Mouse (Mus musculus): ENCODE data around the gene Etfrf1. TPM values are rescaled to one million over a fixed set of nuclear protein-coding genes. Genes with fewer than 3 reads are reported as not detected.

Etfrf1 gene
- 100 to 1,000 TPM in 1 of 2 experiments, 10 to 100 TPM in 1; 97.2 to 107 TPM for total RNA-seq (2021)
- long read RNA-seq, experiment 1, transcript Etfrf1-207 (3 exons, 1,374 nt) = major isoform, 82 of 103 reads
- long read RNA-seq, experiment 1, partial matches to known transcripts = 4 of 103 reads
- long read RNA-seq, experiment 1, other reads (novel, unspliced or antisense) = 12 of 103 reads
- long read RNA-seq, experiment 2, transcript Etfrf1-207 (3 exons, 1,374 nt) = major isoform, 89 of 119 reads
- long read RNA-seq, experiment 2, partial matches to known transcripts = 10 of 119 reads
- long read RNA-seq, experiment 2, other reads (novel, unspliced or antisense) = 15 of 119 reads

- DNase-seq (ENCODE audit: low spot score in 2 of 2) = peak; percentile 88 to 93
These were observed at the start of gene Etfrf1, which contains the start of gene Casc1 for GRCm38 (mm10) chr6:145210816-145211338. Gene Etfrf1 (plus strand): TSS chr6:145211134. Gene Casc1 (minus strand): TSS chr6:145211005.

- no peak for DNase-seq (ENCODE audit: low spot score in 2 of 2)
These were observed 38.9 kb upstream of the Etfrf1 start for GRCm38 (mm10) chr6:145171892-145172606.

- DNase-seq (ENCODE audit: low spot score in 2 of 2) = peak; percentile 55 to 73
These were observed 37.1 kb upstream of the Etfrf1 start for GRCm38 (mm10) chr6:145173781-145174191.

- peak; percentile 38 to 45 for DNase-seq (ENCODE audit: low spot score in 2 of 2)
These were observed 35.4 kb upstream of the Etfrf1 start for GRCm38 (mm10) chr6:145175571-145175981.

- DNase-seq (ENCODE audit: low spot score in 2 of 2) = no peak
These were observed 34.5 kb upstream of the Etfrf1 start for GRCm38 (mm10) chr6:145176474-145176873.

- DNase-seq (ENCODE audit: low spot score in 2 of 2) = peak in 1 of 2 experiments; percentile 38
These were observed 31.3 kb upstream of the Etfrf1 start for GRCm38 (mm10) chr6:145179665-145180064.

GRCm38 (mm10) chr6:145182044-145182443 lies 28.9 kb upstream of the Etfrf1 start:
- peak in 1 of 2 experiments; percentile 45 for DNase-seq (ENCODE audit: low spot score in 2 of 2)

- no peak for DNase-seq (ENCODE audit: low spot score in 2 of 2)
These were observed 24.8 kb upstream of the Etfrf1 start for GRCm38 (mm10) chr6:145186096-145186495.

- no peak for DNase-seq (ENCODE audit: low spot score in 2 of 2)
These were observed 23.5 kb upstream of the Etfrf1 start for GRCm38 (mm10) chr6:145187093-145188088.

- DNase-seq (ENCODE audit: low spot score in 2 of 2) = no peak
These were observed 17.9 kb upstream of the Etfrf1 start for GRCm38 (mm10) chr6:145193038-145193437.

GRCm38 (mm10) chr6:145193446-145193845 lies 17.5 kb upstream of the Etfrf1 start:
- no peak for DNase-seq (ENCODE audit: low spot score in 2 of 2)

- no peak for DNase-seq (ENCODE audit: low spot score in 2 of 2)
These were observed 12.8 kb upstream of the Etfrf1 start for GRCm38 (mm10) chr6:145197949-145198686.

- no peak for DNase-seq (ENCODE audit: low spot score in 2 of 2)
These were observed 8.4 kb upstream of the Etfrf1 start for GRCm38 (mm10) chr6:145202432-145203125.

- no peak for DNase-seq (ENCODE audit: low spot score in 2 of 2)
These were observed 6.5 kb upstream of the Etfrf1 start for GRCm38 (mm10) chr6:145204440-145204839.

GRCm38 (mm10) chr6:145205142-145205541 lies 5.8 kb upstream of the Etfrf1 start:
- DNase-seq (ENCODE audit: low spot score in 2 of 2) = no peak

GRCm38 (mm10) chr6:145210056-145210680 lies 766 bp upstream of the Etfrf1 start:
- no peak for DNase-seq (ENCODE audit: low spot score in 2 of 2)

- DNase-seq (ENCODE audit: low spot score in 2 of 2) = no peak
These were observed 707 bp downstream of the Etfrf1 start for GRCm38 (mm10) chr6:145211376-145212305.

GRCm38 (mm10) chr6:145213916-145214315 lies 3.0 kb downstream of the Etfrf1 start:
- no peak for DNase-seq (ENCODE audit: low spot score in 2 of 2)
